Mouse (Mus musculus) bone marrow macrophage, adult 2 months (primary cell): ENCODE results near the gene Lrrc1. TPM values are rescaled to one million over a fixed set of nuclear protein-coding genes. Genes with fewer than 3 reads are reported as not detected.

Experiments used
- H3K27ac ChIP-seq: 2 replicates; pipeline ENCODE4 v1.5.1; 2012; ENCODE audit warnings: low read depth, low read length; ENCODE audit not compliant: insufficient read depth
- H3K4me1 ChIP-seq: 2 replicates; pipeline ENCODE4 v1.6.1; 2012; ENCODE audit warnings: low read length; ENCODE audit not compliant: control insufficient read depth, insufficient read depth
- H3K4me3 ChIP-seq: 2 replicates; pipeline ENCODE4 v1.5.1; 2012; ENCODE audit warnings: mild to moderate bottlenecking, low read length, moderate library complexity; ENCODE audit not compliant: insufficient read depth
- CTCF ChIP-seq: IDR thresholded peaks from 2 replicates; pipeline ENCODE4 v1.5.1; 2012; ENCODE audit warnings: low read depth, mild to moderate bottlenecking, low read length, moderate library complexity
- POLR2A ChIP-seq: IDR thresholded peaks from 2 replicates; pipeline ENCODE4 v1.6.1; 2012; ENCODE audit warnings: mild to moderate bottlenecking, low read depth, low read length, borderline replicate concordance
- polyA plus RNA-seq: library from polyadenylated mRNA; stranded (reverse); fragments of >200 nt; gene quantifications from 2 replicates; pipeline ENCODE4 v1.2.4, GENCODE M21; 2012; ENCODE audit not compliant: missing spikeins, insufficient read depth, insufficient read length

The Lrrc1 gene
- polyA plus RNA-seq, 1 experiment = 1.6 TPM

GRCm38 (mm10) chr9:77381565-77381964 is 163.1 kb downstream of the Lrrc1 start:
- no peaks in the 10 kb centered on the region for H3K4me1 ChIP-seq
- H3K27ac ChIP-seq = no peak overlapping the region
- TF ChIP-seq POLR2A (no peak), CTCF (peak; percentile 75)
- no peak overlapping the region for H3K4me3 ChIP-seq

Other genes starting within 250 kb of the Lrrc1 start
- not detected in 2 replicates for gene Mlip, start 191.9 kb downstream of the Lrrc1 start, polyA plus RNA-seq
- gene Klhl31, start 91.6 kb upstream of the Lrrc1 start, polyA plus RNA-seq = 0.16 TPM in 1 of 2 replicates, not detected in the other
- 27.8 and 28.3 TPM in 2 replicates for gene Gclc, start 209.7 kb upstream of the Lrrc1 start, polyA plus RNA-seq